Mouse (Mus musculus): ENCODE results near the gene Lrrc49. TPM values are rescaled to one million over a fixed set of nuclear protein-coding genes. Genes with fewer than 3 reads are reported as not detected.
A peak's percentile ranks its signal among the peaks of the same experiment; 100 is the strongest.

Lrrc49 gene
- 1 to 10 TPM; 2.1 to 2.6 TPM for total RNA-seq (2021)
- long read RNA-seq, experiment 1, partial matches to known transcripts, result 0 of 2 reads
- long read RNA-seq, experiment 1, other reads (novel, unspliced or antisense), result 2 of 2 reads
- long read RNA-seq, experiment 2, partial matches to known transcripts, result 0 of 2 reads
- long read RNA-seq, experiment 2, other reads (novel, unspliced or antisense), result 2 of 2 reads

- DNase-seq, result peak; percentile 85 to 86
- intact Hi-C loops (cut with DNase I), result loop anchor here (10.0 kb wide), 1 partner anchor 443 kb away; no protein-coding TSS in a partner anchor
Measured at GRCm38 (mm10) chr9:60687891-60688324, at the start of gene Lrrc49. Gene Lrrc49, minus strand, starts transcription at chr9:60688158.

- intact Hi-C loops (cut with DNase I), result no loop called here
- DNase-seq, result no peak
Measured at GRCm38 (mm10) chr9:60734321-60734720, 46.4 kb upstream of the Lrrc49 start.

- intact Hi-C loops (cut with DNase I), result no loop called here
- DNase-seq, result no peak
Measured at GRCm38 (mm10) chr9:60724968-60725367, 37.0 kb upstream of the Lrrc49 start.

GRCm38 (mm10) chr9:60719687-60720086 is 31.7 kb upstream of the Lrrc49 start:
- DNase-seq, result no peak
- intact Hi-C loops (cut with DNase I), result no loop called here

GRCm38 (mm10) chr9:60718284-60718683 is 30.3 kb upstream of the Lrrc49 start:
- intact Hi-C loops (cut with DNase I), result no loop called here
- peak in 1 of 2 experiments; percentile 55 for DNase-seq

- no peak for DNase-seq
- intact Hi-C loops (cut with DNase I), result no loop called here
Measured at GRCm38 (mm10) chr9:60715828-60716227, 27.9 kb upstream of the Lrrc49 start.

- intact Hi-C loops (cut with DNase I), result no loop called here
Measured at GRCm38 (mm10) chr9:60715271-60715670, 27.3 kb upstream of the Lrrc49 start.

GRCm38 (mm10) chr9:60714191-60714590 is 26.2 kb upstream of the Lrrc49 start:
- no peak for DNase-seq
- intact Hi-C loops (cut with DNase I), result no loop called here

More at GRCm38 (mm10) chr9:60715271-60715670, 27.3 kb upstream of the Lrrc49 start:
- DNase-seq, result no peak

- DNase-seq, result no peak
- intact Hi-C loops (cut with DNase I), result no loop called here
Measured at GRCm38 (mm10) chr9:60713616-60714015, 25.7 kb upstream of the Lrrc49 start.

- peak; percentile 42 to 55 for DNase-seq
- intact Hi-C loops (cut with DNase I), result no loop called here
Measured at GRCm38 (mm10) chr9:60712771-60713541, 25.0 kb upstream of the Lrrc49 start, which contains the start of gene Larp6. Gene Larp6, plus strand, starts transcription at chr9:60712989.

GRCm38 (mm10) chr9:60712011-60712410 is 24.1 kb upstream of the Lrrc49 start:
- intact Hi-C loops (cut with DNase I), result no loop called here
- no peak for DNase-seq

GRCm38 (mm10) chr9:60709721-60710120 is 21.8 kb upstream of the Lrrc49 start:
- no peak for DNase-seq
- intact Hi-C loops (cut with DNase I), result no loop called here

GRCm38 (mm10) chr9:60708606-60709005 is 20.6 kb upstream of the Lrrc49 start:
- intact Hi-C loops (cut with DNase I), result no loop called here
- DNase-seq, result no peak

- intact Hi-C loops (cut with DNase I), result no loop called here
- DNase-seq, result no peak
Measured at GRCm38 (mm10) chr9:60707594-60707993, 19.6 kb upstream of the Lrrc49 start.

- intact Hi-C loops (cut with DNase I), result no loop called here
- DNase-seq, result no peak
Measured at GRCm38 (mm10) chr9:60699581-60700231, 11.7 kb upstream of the Lrrc49 start.

- intact Hi-C loops (cut with DNase I), result no loop called here
- DNase-seq, result peak in 1 of 2 experiments; percentile 27
Measured at GRCm38 (mm10) chr9:60696271-60696985, 8.5 kb upstream of the Lrrc49 start.

- no peak for DNase-seq
- intact Hi-C loops (cut with DNase I), result no loop called here
Measured at GRCm38 (mm10) chr9:60693986-60694385, 6.0 kb upstream of the Lrrc49 start.

GRCm38 (mm10) chr9:60692624-60693023 is 4.7 kb upstream of the Lrrc49 start:
- DNase-seq, result no peak
- intact Hi-C loops (cut with DNase I), result no loop called here

GRCm38 (mm10) chr9:60687415-60687814 is 543 bp downstream of the Lrrc49 start:
- DNase-seq, result no peak
- intact Hi-C loops (cut with DNase I), result loop anchor here (10.0 kb wide), 1 partner anchor 443 kb away; no protein-coding TSS in a partner anchor

- no peak for DNase-seq
- intact Hi-C loops (cut with DNase I), result loop anchor here (10.0 kb wide), 1 partner anchor 438 kb away; no protein-coding TSS in a partner anchor
Measured at GRCm38 (mm10) chr9:60682753-60683152, 5.2 kb downstream of the Lrrc49 start.

Data from gastrocnemius, postnatal 36 days (tissue).